Mouse (Mus musculus): Measurements from ENCODE around the gene Naa38.
A peak's percentile ranks its signal among the peaks of the same experiment; 100 is the strongest.
"Not testable (repeated sequence)": the region's sequence is repeated elsewhere in the genome, so short reads cannot be mapped to it uniquely, and the experiment has no call there.

Naa38 gene

GRCm38 (mm10) chr11:69373223-69373965 lies 21.9 kb upstream of the Naa38 start:
- no peak for DNase-seq (ENCODE audit: low spot score)

GRCm38 (mm10) chr11:69375646-69376045 lies 19.6 kb upstream of the Naa38 start:
- no peak for DNase-seq (ENCODE audit: low spot score)

GRCm38 (mm10) chr11:69377766-69378165 lies 17.5 kb upstream of the Naa38 start:
- no peak for DNase-seq (ENCODE audit: low spot score)

- no peak for DNase-seq (ENCODE audit: low spot score)
Measured at GRCm38 (mm10) chr11:69379600-69379999, 15.7 kb upstream of the Naa38 start.

GRCm38 (mm10) chr11:69381356-69381755 lies 13.9 kb upstream of the Naa38 start:
- no peak for DNase-seq (ENCODE audit: low spot score)

GRCm38 (mm10) chr11:69382478-69383105 lies 12.7 kb upstream of the Naa38 start:
- DNase-seq (ENCODE audit: low spot score): no peak

- no peak for DNase-seq (ENCODE audit: low spot score)
Measured at GRCm38 (mm10) chr11:69384979-69385378, 10.3 kb upstream of the Naa38 start.

- DNase-seq (ENCODE audit: low spot score): no peak
Measured at GRCm38 (mm10) chr11:69386758-69387157, 8.5 kb upstream of the Naa38 start.

GRCm38 (mm10) chr11:69388680-69389079 lies 6.6 kb upstream of the Naa38 start:
- no peak for DNase-seq (ENCODE audit: low spot score)

- DNase-seq (ENCODE audit: low spot score): no peak
Measured at GRCm38 (mm10) chr11:69389531-69390399, 5.5 kb upstream of the Naa38 start.

- no peak for DNase-seq (ENCODE audit: low spot score)
Measured at GRCm38 (mm10) chr11:69390400-69391034, 4.8 kb upstream of the Naa38 start.

GRCm38 (mm10) chr11:69394591-69395167 lies 608 bp upstream of the Naa38 start:
- not testable (repeated sequence) for DNase-seq (ENCODE audit: low spot score)

GRCm38 (mm10) chr11:69395634-69396373 lies 517 bp downstream of the Naa38 start:
- peak; percentile 90 for DNase-seq (ENCODE audit: low spot score)

- DNase-seq (ENCODE audit: low spot score): peak; percentile 33
Measured at GRCm38 (mm10) chr11:69396772-69397171, 1.5 kb downstream of the Naa38 start.

- peak; percentile 40 for DNase-seq (ENCODE audit: low spot score)
Measured at GRCm38 (mm10) chr11:69397581-69398057, 2.3 kb downstream of the Naa38 start.

- peak; percentile 36 for DNase-seq (ENCODE audit: low spot score)
Measured at GRCm38 (mm10) chr11:69398059-69398458, 2.8 kb downstream of the Naa38 start, which contains the start of gene Tmem88. TSS of gene Tmem88 (minus strand) at chr11:69398234.

GRCm38 (mm10) chr11:69398486-69399200 lies 3.4 kb downstream of the Naa38 start:
- no peak for DNase-seq (ENCODE audit: low spot score)

- peak; percentile 21 for DNase-seq (ENCODE audit: low spot score)
Measured at GRCm38 (mm10) chr11:69399201-69400082, 4.2 kb downstream of the Naa38 start.

Measured in ovary, postnatal 36 days (tissue).